Comparison of ENCODE assay signal across 30 mouse cellular contexts in genomic region chr11:76401398-76401797, GRCm38 (mm10). TPM values are rescaled to one million over a fixed set of nuclear protein-coding genes. Genes with fewer than 3 reads are reported as not detected.
DNase-seq lines count a peak whose midpoint lies in the region; ATAC-seq and TF ChIP-seq lines count a peak whose summit lies in the region.
"Had no signal": no experiment of that assay in that cellular context is flagged by ENCODE, and none has a peak within 500 bp of the region (broad histone marks: within the 10 kb centered on the region; RNA-seq: fewer than 3 reads in every experiment).

No protein-coding gene starts in this region.

- H3K36me3 ChIP-seq in embryonic facial prominence, embryonic 14.5 days (ENCODE audit: control insufficient read depth, insufficient read depth, low read length) = no peaks in the 10 kb centered on the region
- H3K36me3 ChIP-seq in embryonic facial prominence, embryonic 10.5 days (replicated peaks) = no peaks in the 10 kb centered on the region
- no peaks in the 10 kb centered on the region for H3K36me3 ChIP-seq in limb, embryonic 14.5 days (ENCODE audit: control insufficient read depth, insufficient read depth, low read length)
- H3K36me3 ChIP-seq: embryonic facial prominence, embryonic 12.5 days; forebrain, embryonic 10.5 days; hindbrain, embryonic 13.5 days; limb, embryonic 15.5 days; liver, embryonic 13.5 days; midbrain, embryonic 13.5 days; neural tube, embryonic 15.5 days; stomach, embryonic 15.5 days had no signal

- DNase-seq in embryonic facial prominence, embryonic 14.5 days (ENCODE audit: low spot score) = peak; percentile 65
- DNase-seq in embryonic facial prominence, embryonic 10.5 days (ENCODE audit: low spot score) = no peak
- peak; percentile 47 for DNase-seq in gastrocnemius, postnatal 14 days
- DNase-seq in gastrocnemius, adult 18-20 months (ENCODE audit: low spot score) = no peak
- peak; percentile 23 for DNase-seq in left cerebral cortex, postnatal 4 days
- DNase-seq in left cerebral cortex, postnatal 36 days (ENCODE audit: low spot score in 2 of 2) = no peak
- DNase-seq in limb, embryonic 14.5 days (ENCODE audit: low spot score) = peak; percentile 70
- DNase-seq in right cerebral cortex, postnatal 25 days = no peak
- DNase-seq: adrenal gland, postnatal 25 days; cerebellum, adult 2 months; cerebellum, postnatal 36 days; heart, adult 18-20 months; kidney, adult 8-10 months; kidney, postnatal 10 days; layer of hippocampus, adult 9-11 months; liver, embryonic 13.5 days; lung, adult 18-20 months; retina, postnatal 1 day; right cerebral cortex, postnatal 14 days; thymus, postnatal 14 days had no signal

- 48% methylated on average over 10 of the region's 10 CpGs for WGBS in embryonic facial prominence, embryonic 14.5 days
- WGBS in embryonic facial prominence, embryonic 10.5 days = 75% methylated on average over 10 of the region's 10 CpGs
- 19% methylated on average over 10 of the region's 10 CpGs for WGBS in limb, embryonic 14.5 days

- ATAC-seq in embryonic facial prominence, embryonic 14.5 days (ENCODE audit: low read depth) = no peak
- no peak for ATAC-seq in limb, embryonic 14.5 days (ENCODE audit: low FRiP score, low read depth)
- ATAC-seq: intestine, embryonic 16.5 days; lung, postnatal 0 days; midbrain, embryonic 13.5 days had no signal

- no peaks in the 10 kb centered on the region for H3K9me3 ChIP-seq in embryonic facial prominence, embryonic 14.5 days (ENCODE audit: control insufficient read depth, low read length)
- H3K9me3 ChIP-seq in embryonic facial prominence, embryonic 10.5 days = no peaks in the 10 kb centered on the region
- H3K9me3 ChIP-seq in limb, embryonic 14.5 days (ENCODE audit: control insufficient read depth, low read length) = no peaks in the 10 kb centered on the region
- H3K9me3 ChIP-seq: embryonic facial prominence, embryonic 12.5 days; forebrain, embryonic 10.5 days; hindbrain, embryonic 13.5 days; limb, embryonic 15.5 days; liver, embryonic 13.5 days; midbrain, embryonic 13.5 days; neural tube, embryonic 15.5 days; stomach, embryonic 15.5 days had no signal

- H3K4me1 ChIP-seq in embryonic facial prominence, embryonic 14.5 days (ENCODE audit: control insufficient read depth, insufficient read depth, low read length) = peaks cover 10% of the 10 kb centered on the region
- H3K4me1 ChIP-seq in embryonic facial prominence, embryonic 10.5 days = peaks cover 26% of the 10 kb centered on the region
- peaks cover 14% of the 10 kb centered on the region for H3K4me1 ChIP-seq in limb, embryonic 14.5 days (ENCODE audit: control insufficient read depth, insufficient read depth, low read length)

- intact Hi-C loops in gastrocnemius, postnatal 14 days (cut with DNase I; ENCODE audit: low total_unique reads) = loop anchor here (5.0 to 10.0 kb wide), 2 partner anchors 134 to 227 kb away; partner anchors contain the start of genes Fam57a and Vps53
- intact Hi-C loops in left cerebral cortex, postnatal 4 days (cut with DNase I) = loop anchor here (10.0 kb wide), 1 partner anchor 317 kb away; no protein-coding TSS in a partner anchor
- intact Hi-C loops in left cerebral cortex, postnatal 36 days (cut with DNase I) = no loop called here

- no peak for TF ChIP-seq POLR2A in limb, embryonic 14.5 days (IDR thresholded peaks at IDR 0.05; ENCODE audit: borderline replicate concordance, extremely low read depth, insufficient read depth, insufficient read length)

- no peak overlapping the region for H3K4me3 ChIP-seq in embryonic facial prominence, embryonic 14.5 days (ENCODE audit: low read depth, low read length)
- H3K4me3 ChIP-seq in embryonic facial prominence, embryonic 10.5 days = no peak overlapping the region
- H3K4me3 ChIP-seq in limb, embryonic 14.5 days (replicated peaks; ENCODE audit: low read length) = no peak overlapping the region
- H3K4me3 ChIP-seq: embryonic facial prominence, embryonic 12.5 days; forebrain, embryonic 10.5 days; hindbrain, embryonic 13.5 days; limb, embryonic 15.5 days; liver, embryonic 13.5 days; midbrain, embryonic 13.5 days; neural tube, embryonic 15.5 days; stomach, embryonic 15.5 days had no signal

- no peak overlapping the region for H3K4me2 ChIP-seq in embryonic facial prominence, embryonic 14.5 days (ENCODE audit: low read depth, low read length)
- 0 out of 2 replicates have a peak overlapping the region, but pooled peaks have one; percentile 10 for H3K4me2 ChIP-seq in limb, embryonic 14.5 days (replicated peaks; ENCODE audit: low read depth, low read length, severe bottlenecking)
- H3K4me2 ChIP-seq: embryonic facial prominence, embryonic 12.5 days; hindbrain, embryonic 13.5 days; limb, embryonic 15.5 days; liver, embryonic 13.5 days; midbrain, embryonic 13.5 days; neural tube, embryonic 15.5 days; stomach, embryonic 15.5 days had no signal

- no peaks in the 10 kb centered on the region for H3K27me3 ChIP-seq in embryonic facial prominence, embryonic 14.5 days (replicated peaks; ENCODE audit: control insufficient read depth, insufficient read depth, low read length)
- no peaks in the 10 kb centered on the region for H3K27me3 ChIP-seq in embryonic facial prominence, embryonic 10.5 days (replicated peaks; ENCODE audit: low read depth, poor library complexity, severe bottlenecking)
- H3K27me3 ChIP-seq in limb, embryonic 14.5 days (ENCODE audit: control insufficient read depth, insufficient read depth, low read length) = no peaks in the 10 kb centered on the region
- H3K27me3 ChIP-seq: embryonic facial prominence, embryonic 12.5 days; limb, embryonic 15.5 days; stomach, embryonic 15.5 days had no signal

- no peak overlapping the region for H3K27ac ChIP-seq in embryonic facial prominence, embryonic 14.5 days (replicated peaks; ENCODE audit: low read depth, low read length)
- H3K27ac ChIP-seq in embryonic facial prominence, embryonic 10.5 days (replicated peaks) = no peak overlapping the region
- peak overlapping the region; percentile 55 for H3K27ac ChIP-seq in limb, embryonic 14.5 days (replicated peaks; ENCODE audit: low read depth, low read length)
- H3K27ac ChIP-seq: embryonic facial prominence, embryonic 12.5 days; forebrain, embryonic 10.5 days; hindbrain, embryonic 13.5 days; limb, embryonic 15.5 days; liver, embryonic 13.5 days; macrophage; midbrain, embryonic 13.5 days; neural tube, embryonic 15.5 days; stomach, embryonic 15.5 days had no signal

- no peak overlapping the region for H3K9ac ChIP-seq in embryonic facial prominence, embryonic 14.5 days (ENCODE audit: low read depth, low read length)
- no peak overlapping the region for H3K9ac ChIP-seq in limb, embryonic 14.5 days (ENCODE audit: low read depth, low read length, severe bottlenecking)
- H3K9ac ChIP-seq: embryonic facial prominence, embryonic 12.5 days; hindbrain, embryonic 13.5 days; limb, embryonic 15.5 days; liver, embryonic 13.5 days; midbrain, embryonic 13.5 days; neural tube, embryonic 15.5 days; stomach, embryonic 15.5 days had no signal

RNA-seq across cellular contexts. Expression of gene Nxn, which starts 2.5 kb away (rescaled TPM):
- polyA plus RNA-seq in embryonic facial prominence, embryonic 14.5 days (2014; fragmentation: Nextera tagmentation; extraction: Ambion mirVana) = 63.8 and 70.2 TPM in 2 replicates
- polyA plus RNA-seq in embryonic facial prominence, embryonic 10.5 days (2016; fragmentation: Nextera tagmentation; extraction: Ambion mirVana) = 41.1 and 42.0 TPM in 2 replicates
- 10 to 100 TPM; 28.7 to 28.8 TPM for total RNA-seq in gastrocnemius, postnatal 14 days (2021)
- total RNA-seq in gastrocnemius, adult 18-20 months (2021) = 10 to 100 TPM; 37.4 to 48.7 TPM
- 10 to 100 TPM; 12.4 to 15.7 TPM for total RNA-seq in left cerebral cortex, postnatal 4 days (2021)
- 10 to 100 TPM; 11.0 to 11.6 TPM for total RNA-seq in left cerebral cortex, postnatal 36 days (2021)
- 69.9 and 74.4 TPM in 2 replicates for polyA plus RNA-seq in limb, embryonic 14.5 days (2012; rRNA removed)
- 78.1 TPM in 2 replicates for polyA plus RNA-seq in limb, embryonic 14.5 days (2014; fragmentation: Nextera tagmentation; extraction: Ambion mirVana)

RNA-seq across cellular contexts. Expression of gene Timm22, which starts 5.4 kb away (rescaled TPM):
- 113 and 124 TPM in 2 replicates for polyA plus RNA-seq in embryonic facial prominence, embryonic 14.5 days (2014; fragmentation: Nextera tagmentation; extraction: Ambion mirVana)
- polyA plus RNA-seq in embryonic facial prominence, embryonic 10.5 days (2016; fragmentation: Nextera tagmentation; extraction: Ambion mirVana) = 135 and 144 TPM in 2 replicates
- 10 to 100 TPM; 38.6 to 46.2 TPM for total RNA-seq in gastrocnemius, postnatal 14 days (2021)
- total RNA-seq in gastrocnemius, adult 18-20 months (2021) = 10 to 100 TPM; 32.5 to 41.9 TPM
- total RNA-seq in left cerebral cortex, postnatal 4 days (2021) = 10 to 100 TPM; 34.1 to 38.0 TPM
- 10 to 100 TPM; 38.3 to 38.4 TPM for total RNA-seq in left cerebral cortex, postnatal 36 days (2021)
- 34.8 and 38.5 TPM in 2 replicates for polyA plus RNA-seq in limb, embryonic 14.5 days (2012; rRNA removed)
- polyA plus RNA-seq in limb, embryonic 14.5 days (2014; fragmentation: Nextera tagmentation; extraction: Ambion mirVana) = 125 and 128 TPM in 2 replicates

Comparison
In these comparisons a context has a peak if more than half of its experiments do, and no peak if none do; other contexts are left out.
1. DNase-seq: peak in embryonic facial prominence, embryonic 14.5 days (single experiment), gastrocnemius, postnatal 14 days (single experiment), left cerebral cortex, postnatal 4 days (single experiment) and limb, embryonic 14.5 days (single experiment); none in embryonic facial prominence, embryonic 10.5 days (single experiment), gastrocnemius, adult 18-20 months (single experiment), left cerebral cortex, postnatal 36 days (0 of 2) and right cerebral cortex, postnatal 25 days (single experiment).